Mouse (Mus musculus): ENCODE results near the gene Abcc5. TPM values are rescaled to one million over a fixed set of nuclear protein-coding genes. Genes with fewer than 3 reads are reported as not detected.
"Not testable (repeated sequence)": the region's sequence is repeated elsewhere in the genome, so short reads cannot be mapped to it uniquely, and the experiment has no call there.

Gene Abcc5
- polyA plus RNA-seq, 1 experiment from 2014 or later: 136 TPM

DNA sequence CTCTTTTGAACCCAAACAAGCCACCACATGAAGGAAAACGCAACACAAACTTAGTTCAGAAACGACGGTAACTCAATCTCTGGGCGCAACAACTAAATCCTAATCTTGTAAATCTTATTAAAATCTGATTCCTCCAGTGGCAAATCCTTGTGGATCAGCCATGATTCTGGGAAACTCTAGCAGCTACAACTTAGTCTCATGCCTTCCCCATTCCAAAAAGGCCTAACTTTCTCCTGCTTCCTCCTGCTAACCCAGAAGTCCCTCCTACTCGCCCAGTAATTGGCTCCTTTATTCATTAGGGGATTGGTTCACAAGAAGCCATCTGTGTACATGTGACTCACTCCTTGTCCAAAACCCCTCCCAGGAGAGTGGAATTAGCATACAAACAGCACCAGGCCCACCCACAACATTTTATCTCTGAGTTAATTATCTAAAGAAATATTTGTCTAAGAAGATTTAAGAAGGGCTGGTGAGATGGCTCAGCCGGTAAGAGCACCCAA is 28.0 kb upstream of the Abcc5 start:
- no peak overlapping the region for H3K9ac ChIP-seq
- H3K4me1 ChIP-seq (replicated peaks; ENCODE audit: control insufficient read depth, insufficient read depth, low read length): no peaks in the 10 kb centered on the region

DNA sequence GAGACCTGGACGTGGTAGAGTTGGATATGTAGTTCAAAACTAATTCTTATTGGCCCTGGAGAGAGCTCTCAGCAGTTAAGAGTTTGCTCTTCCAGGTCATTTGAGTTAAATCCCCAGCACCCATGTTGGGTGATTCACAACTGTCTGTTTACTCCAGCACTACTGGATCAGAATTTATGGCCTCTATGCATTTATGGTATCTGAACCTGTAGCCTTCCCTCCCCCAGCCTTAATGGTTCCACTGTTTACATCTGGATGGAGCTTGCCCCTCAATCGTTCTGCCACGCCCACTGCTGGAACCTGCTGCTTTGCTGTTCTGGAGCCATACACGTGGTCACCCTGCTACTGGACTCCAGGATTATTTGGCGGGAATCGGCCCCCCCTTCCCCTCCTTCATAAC is 25.6 kb upstream of the Abcc5 start:
- WGBS: 78% methylated on average over 6 of the region's 6 CpGs

More for the DNA sequence above, 28.0 kb upstream of the Abcc5 start:
- Histone ChIP-seq H3K4me2 (replicated peaks) (no peak overlapping the region), H3K27me3 (ENCODE audit: control insufficient read depth, insufficient read depth, low read length) (no peaks in the 10 kb centered on the region), H3K4me3 (replicated peaks; ENCODE audit: low read length) (no peak overlapping the region), H3K27ac (no peak overlapping the region), H3K36me3 (replicated peaks; ENCODE audit: control insufficient read depth, insufficient read depth) (no peaks in the 10 kb centered on the region), H3K9me3 (ENCODE audit: control insufficient read depth, low read length) (no peaks in the 10 kb centered on the region)
- no peak for DNase-seq (ENCODE audit: low spot score)
- ATAC-seq (ENCODE audit: low FRiP score): no peak
- 94% methylated on average over 6 of the region's 6 CpGs for WGBS

DNA sequence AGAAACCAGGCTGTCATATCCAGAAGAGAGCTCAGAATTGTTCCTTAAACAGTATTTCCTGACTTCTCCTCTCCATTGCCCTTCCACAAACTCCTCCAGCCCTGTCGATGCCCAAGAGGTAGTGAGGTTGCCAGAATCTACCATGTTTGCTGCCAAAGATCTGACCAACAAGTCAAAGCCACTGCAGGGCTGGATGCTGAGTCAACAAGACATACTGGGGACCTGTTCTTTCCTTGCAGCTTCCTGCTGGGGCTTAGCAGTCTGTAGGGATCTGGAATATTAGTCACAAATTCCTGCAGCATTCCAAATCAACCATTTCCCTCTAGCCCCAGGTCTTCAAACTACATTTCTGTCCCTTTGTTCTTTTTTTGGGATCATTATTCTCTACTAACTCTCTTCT is 19.7 kb upstream of the Abcc5 start:
- no peaks in the 10 kb centered on the region for H3K9me3 ChIP-seq (ENCODE audit: control insufficient read depth, low read length)
- no peaks in the 10 kb centered on the region for H3K36me3 ChIP-seq (replicated peaks; ENCODE audit: control insufficient read depth, insufficient read depth)
- no peak overlapping the region for H3K4me3 ChIP-seq (replicated peaks; ENCODE audit: low read length)
- H3K9ac ChIP-seq: no peak overlapping the region
- no peaks in the 10 kb centered on the region; the same call in 1 of the 2 replicates for H3K4me1 ChIP-seq (replicated peaks; ENCODE audit: control insufficient read depth, insufficient read depth, low read length)
- no peak for DNase-seq (ENCODE audit: low spot score)
- no peaks in the 10 kb centered on the region for H3K27me3 ChIP-seq (ENCODE audit: control insufficient read depth, insufficient read depth, low read length)
- H3K27ac ChIP-seq: no peak overlapping the region
- 75% methylated on average over 1 of the region's 1 CpGs for WGBS
- H3K4me2 ChIP-seq (replicated peaks): no peak overlapping the region
- no peak for ATAC-seq (ENCODE audit: low FRiP score)

More for the DNA sequence above, 25.6 kb upstream of the Abcc5 start:
- Histone ChIP-seq H3K36me3 (replicated peaks; ENCODE audit: control insufficient read depth, insufficient read depth) (no peaks in the 10 kb centered on the region), H3K4me3 (replicated peaks; ENCODE audit: low read length) (no peak overlapping the region), H3K4me1 (replicated peaks; ENCODE audit: control insufficient read depth, insufficient read depth, low read length) (no peaks in the 10 kb centered on the region), H3K27me3 (ENCODE audit: control insufficient read depth, insufficient read depth, low read length) (no peaks in the 10 kb centered on the region), H3K27ac (no peak overlapping the region), H3K9me3 (ENCODE audit: control insufficient read depth, low read length) (no peaks in the 10 kb centered on the region), H3K4me2 (replicated peaks) (no peak overlapping the region), H3K9ac (no peak overlapping the region)
- ATAC-seq (ENCODE audit: low FRiP score) (no peak), DNase-seq (ENCODE audit: low spot score) (no peak)

DNA sequence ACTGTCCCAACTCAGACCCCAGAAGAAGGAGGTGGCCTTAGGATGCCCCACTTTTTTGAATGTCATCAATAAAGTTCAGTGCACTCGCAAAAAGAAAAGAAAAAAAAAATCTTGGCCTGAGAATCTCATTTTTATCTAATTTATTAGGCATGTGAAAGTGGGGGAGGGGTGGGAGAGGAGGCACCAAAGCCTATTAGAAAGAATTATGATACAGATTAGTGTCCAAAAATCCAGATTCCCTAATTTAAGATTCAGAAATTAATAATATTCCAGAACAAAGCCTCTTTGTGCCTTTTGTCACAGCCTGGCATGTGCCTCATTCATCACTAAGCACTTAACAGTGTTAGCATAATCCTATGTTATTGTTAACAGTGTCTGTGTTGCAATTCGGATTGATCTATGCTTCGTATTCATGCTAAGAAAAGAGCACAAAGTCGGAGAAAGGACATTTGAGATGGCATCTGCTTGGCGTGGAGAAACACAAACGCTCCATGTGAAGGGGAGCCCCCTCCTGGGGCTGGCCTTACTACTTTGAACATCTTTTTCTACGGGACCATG is 18.7 kb upstream of the Abcc5 start:
- Histone ChIP-seq H3K4me2 (replicated peaks) (no peak overlapping the region), H3K4me3 (replicated peaks; ENCODE audit: low read length) (no peak overlapping the region), H3K4me1 (replicated peaks; ENCODE audit: control insufficient read depth, insufficient read depth, low read length) (no peaks in the 10 kb centered on the region; the same call in 1 of the 2 replicates), H3K27ac (no peak overlapping the region), H3K36me3 (replicated peaks; ENCODE audit: control insufficient read depth, insufficient read depth) (no peaks in the 10 kb centered on the region), H3K9me3 (ENCODE audit: control insufficient read depth, low read length) (no peaks in the 10 kb centered on the region), H3K9ac (no peak overlapping the region), H3K27me3 (ENCODE audit: control insufficient read depth, insufficient read depth, low read length) (no peaks in the 10 kb centered on the region)
- DNase-seq (ENCODE audit: low spot score): peak; percentile 25
- 42% methylated on average over 7 of the region's 7 CpGs for WGBS
- ATAC-seq (ENCODE audit: low FRiP score): no peak

DNA sequence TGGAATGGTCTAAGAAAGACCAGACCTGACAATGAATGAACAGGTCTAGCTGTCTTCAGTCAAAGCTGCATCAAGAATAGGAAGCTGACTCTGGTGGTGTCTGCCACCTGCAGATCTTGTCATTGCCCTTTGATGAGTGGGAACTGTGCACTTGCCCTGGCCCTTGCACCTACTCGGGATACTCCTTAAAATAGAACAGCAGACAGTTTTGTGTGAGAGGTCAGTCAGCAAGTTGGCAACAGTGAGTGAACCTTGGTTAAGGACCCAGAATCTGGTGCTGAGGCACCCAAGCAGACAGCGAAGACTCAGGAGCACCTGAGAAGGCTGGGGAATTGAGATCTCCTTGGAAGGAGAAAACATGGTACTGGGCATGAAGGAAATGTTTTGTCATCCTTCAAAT is 16.7 kb upstream of the Abcc5 start:
- Histone ChIP-seq H3K4me1 (replicated peaks; ENCODE audit: control insufficient read depth, insufficient read depth, low read length) (no peaks in the 10 kb centered on the region; the same call in 1 of the 2 replicates), H3K9me3 (ENCODE audit: control insufficient read depth, low read length) (no peaks in the 10 kb centered on the region), H3K4me3 (replicated peaks; ENCODE audit: low read length) (no peak overlapping the region), H3K27ac (no peak overlapping the region), H3K27me3 (ENCODE audit: control insufficient read depth, insufficient read depth, low read length) (no peaks in the 10 kb centered on the region), H3K9ac (no peak overlapping the region), H3K36me3 (replicated peaks; ENCODE audit: control insufficient read depth, insufficient read depth) (no peaks in the 10 kb centered on the region), H3K4me2 (replicated peaks) (no peak overlapping the region)
- ATAC-seq (ENCODE audit: low FRiP score): no peak
- DNase-seq (ENCODE audit: low spot score): no peak
- 88% methylated on average over 2 of the region's 2 CpGs for WGBS

- ATAC-seq (ENCODE audit: low FRiP score) (no peak), DNase-seq (ENCODE audit: low spot score) (no peak)
- Histone ChIP-seq H3K9me3 (ENCODE audit: control insufficient read depth, low read length) (no peaks in the 10 kb centered on the region), H3K4me1 (replicated peaks; ENCODE audit: control insufficient read depth, insufficient read depth, low read length) (no peaks in the 10 kb centered on the region), H3K9ac (no peak overlapping the region), H3K4me2 (replicated peaks) (no peak overlapping the region), H3K27me3 (ENCODE audit: control insufficient read depth, insufficient read depth, low read length) (no peaks in the 10 kb centered on the region), H3K4me3 (replicated peaks; ENCODE audit: low read length) (no peak overlapping the region), H3K36me3 (replicated peaks; ENCODE audit: control insufficient read depth, insufficient read depth) (no peaks in the 10 kb centered on the region), H3K27ac (no peak overlapping the region)
- 93% methylated on average over 11 of the region's 11 CpGs for WGBS
Measured at GRCm38 (mm10) chr16:20438673-20439415, 12.7 kb upstream of the Abcc5 start.

DNA sequence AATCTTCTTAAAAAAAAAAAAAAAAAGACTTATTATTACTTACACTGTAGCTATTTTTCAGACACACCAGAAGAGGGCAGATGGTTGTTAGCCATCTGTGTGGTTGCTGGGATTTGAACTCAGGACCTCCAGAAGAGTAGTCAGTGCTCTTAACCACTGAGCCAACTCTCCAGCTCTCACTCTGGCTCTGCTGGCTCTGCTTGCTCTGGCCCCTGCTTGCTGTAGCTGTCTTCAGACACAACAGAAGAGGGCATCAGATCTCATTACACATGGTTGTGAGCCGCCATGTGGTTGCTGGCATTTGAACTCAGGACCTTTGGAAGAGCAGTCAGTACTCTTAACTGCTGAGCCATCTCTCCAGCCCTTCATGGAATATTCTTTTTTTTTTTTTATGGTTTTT is 11.9 kb upstream of the Abcc5 start:
- WGBS: 84% methylated on average over 1 of the region's 1 CpGs

GRCm38 (mm10) chr16:20436281-20436680 is 10.1 kb upstream of the Abcc5 start:
- Histone ChIP-seq H3K27me3 (ENCODE audit: control insufficient read depth, insufficient read depth, low read length) (no peaks in the 10 kb centered on the region), H3K4me3 (replicated peaks; ENCODE audit: low read length) (no peak overlapping the region), H3K4me2 (replicated peaks) (no peak overlapping the region), H3K36me3 (replicated peaks; ENCODE audit: control insufficient read depth, insufficient read depth) (no peaks in the 10 kb centered on the region), H3K9ac (no peak overlapping the region), H3K27ac (no peak overlapping the region), H3K4me1 (replicated peaks; ENCODE audit: control insufficient read depth, insufficient read depth, low read length) (no peaks in the 10 kb centered on the region), H3K9me3 (ENCODE audit: control insufficient read depth, low read length) (no peaks in the 10 kb centered on the region)
- no peak for ATAC-seq (ENCODE audit: low FRiP score)
- DNase-seq (ENCODE audit: low spot score): no peak
- WGBS: 93% methylated on average over 3 of the region's 3 CpGs

More for the DNA sequence above, 11.9 kb upstream of the Abcc5 start:
- not testable (repeated sequence) for H3K4me1 ChIP-seq (replicated peaks; ENCODE audit: control insufficient read depth, insufficient read depth, low read length); H3K36me3 ChIP-seq (replicated peaks; ENCODE audit: control insufficient read depth, insufficient read depth); H3K9me3 ChIP-seq (ENCODE audit: control insufficient read depth, low read length); H3K9ac ChIP-seq; H3K27me3 ChIP-seq (ENCODE audit: control insufficient read depth, insufficient read depth, low read length); H3K27ac ChIP-seq; DNase-seq (ENCODE audit: low spot score); ATAC-seq (ENCODE audit: low FRiP score); H3K4me2 ChIP-seq (replicated peaks); H3K4me3 ChIP-seq (replicated peaks; ENCODE audit: low read length)

DNA sequence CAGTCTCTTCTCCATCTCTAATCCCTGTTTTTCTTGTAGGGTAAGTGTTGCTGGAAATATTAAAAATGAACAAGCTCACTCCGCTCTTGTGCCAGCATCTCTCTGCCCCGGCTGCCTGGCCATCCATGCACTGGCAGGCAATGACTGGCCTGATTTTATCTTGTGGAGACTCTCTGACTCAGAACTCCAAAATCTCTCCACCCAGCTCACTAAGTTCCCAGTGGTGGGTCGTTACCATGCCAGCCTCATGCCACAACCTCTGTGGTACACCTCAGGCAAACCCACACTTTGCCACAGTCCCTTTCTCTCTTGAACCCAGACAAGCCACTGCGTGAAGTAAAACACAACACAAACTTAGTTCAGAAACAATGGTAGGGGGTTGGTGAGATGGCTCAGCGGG is 3.1 kb upstream of the Abcc5 start:
- no peak for ATAC-seq (ENCODE audit: low FRiP score)
- 88% methylated on average over 5 of the region's 5 CpGs for WGBS
- H3K4me2 ChIP-seq (replicated peaks): no peak overlapping the region
- H3K27ac ChIP-seq: no peak overlapping the region
- no peak overlapping the region for H3K4me3 ChIP-seq (replicated peaks; ENCODE audit: low read length)
- no peak overlapping the region for H3K9ac ChIP-seq
- peaks cover 14% of the 10 kb centered on the region for H3K4me1 ChIP-seq (replicated peaks; ENCODE audit: control insufficient read depth, insufficient read depth, low read length)
- H3K27me3 ChIP-seq (ENCODE audit: control insufficient read depth, insufficient read depth, low read length): no peaks in the 10 kb centered on the region
- H3K9me3 ChIP-seq (ENCODE audit: control insufficient read depth, low read length): no peaks in the 10 kb centered on the region
- no peaks in the 10 kb centered on the region for H3K36me3 ChIP-seq (replicated peaks; ENCODE audit: control insufficient read depth, insufficient read depth)
- DNase-seq (ENCODE audit: low spot score): no peak

Measured in hindbrain, embryonic 14.5 days (tissue).